Mouse (Mus musculus) lung, adult 2 months (tissue): ENCODE results near the gene 4930467E23Rik. TPM values are rescaled to one million over a fixed set of nuclear protein-coding genes. Genes with fewer than 3 reads are reported as not detected.
A peak's percentile ranks its signal among the peaks of the same experiment; 100 is the strongest.
"Not testable (repeated sequence)": the region's sequence is repeated elsewhere in the genome, so short reads cannot be mapped to it uniquely, and the experiment has no call there.

Experiments used
- DNase-seq: peaks from one replicate; pipeline ENCODE4 v3.0.0; 2022
- H3K4me1 ChIP-seq: fragments of 200-500 bp; 2 replicates; pipeline ENCODE4 v1.6.1; 2011; ENCODE audit warnings: low read length; ENCODE audit not compliant: control insufficient read depth, insufficient read depth
- H3K4me3 ChIP-seq: fragments of 200-500 bp; replicated peaks from 2 replicates; pipeline ENCODE3; 2011; ENCODE audit warnings: low read depth, mild to moderate bottlenecking, control low read depth, low read length; ENCODE audit errors: extremely low read depth
- WGBS: fragments of 180-500 bp; shearing (Covaris S2); methylation state at CpG from one replicate; pipeline ENCODE4 v1.1.7; 2018; 5-methylcytosine and 5-hydroxymethylcytosine counted together
- polyA plus RNA-seq: library from polyadenylated mRNA; depleted of rRNA; stranded (reverse); fragments of >200 nt; gene quantifications from 2 replicates; pipeline ENCODE4 v1.2.3, GENCODE M21; 2012

The 4930467E23Rik gene
- polyA plus RNA-seq, 1 experiment: not detected

DNA sequence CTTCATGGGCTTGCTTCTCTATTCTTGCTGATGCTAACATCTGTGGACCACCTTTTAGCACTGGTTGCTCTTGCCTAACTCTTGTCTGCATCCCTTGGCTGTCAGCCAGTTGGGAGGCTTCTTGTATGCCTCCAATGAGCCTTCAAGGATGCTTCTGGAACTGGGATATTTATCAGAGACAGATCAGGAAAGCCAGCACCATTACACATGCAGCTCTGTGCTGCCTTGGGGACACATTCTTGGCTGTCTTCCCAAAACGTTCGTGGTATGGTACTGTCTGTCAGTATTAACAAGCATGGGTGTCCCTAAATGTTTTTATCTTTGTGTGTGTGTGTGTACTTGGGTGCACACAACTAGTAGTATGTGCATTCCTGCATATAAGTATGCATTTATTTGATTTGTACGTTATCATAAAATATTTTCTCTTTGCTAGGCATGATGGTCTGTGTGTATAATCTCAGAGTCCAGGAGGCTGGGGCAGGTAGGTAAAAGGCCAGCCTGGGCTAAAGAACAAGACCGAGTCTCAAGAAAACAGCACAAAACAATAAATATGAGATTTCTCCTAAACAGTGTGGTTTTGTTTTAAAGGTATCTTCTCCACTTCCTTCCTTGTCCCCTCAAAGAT, 23.2 kb upstream of the 4930467E23Rik start:
- H3K4me1 ChIP-seq, DNase-seq, H3K4me3 ChIP-seq: not testable (repeated sequence)
- WGBS: 70% methylated on average over 4 of the region's 4 CpGs

DNA sequence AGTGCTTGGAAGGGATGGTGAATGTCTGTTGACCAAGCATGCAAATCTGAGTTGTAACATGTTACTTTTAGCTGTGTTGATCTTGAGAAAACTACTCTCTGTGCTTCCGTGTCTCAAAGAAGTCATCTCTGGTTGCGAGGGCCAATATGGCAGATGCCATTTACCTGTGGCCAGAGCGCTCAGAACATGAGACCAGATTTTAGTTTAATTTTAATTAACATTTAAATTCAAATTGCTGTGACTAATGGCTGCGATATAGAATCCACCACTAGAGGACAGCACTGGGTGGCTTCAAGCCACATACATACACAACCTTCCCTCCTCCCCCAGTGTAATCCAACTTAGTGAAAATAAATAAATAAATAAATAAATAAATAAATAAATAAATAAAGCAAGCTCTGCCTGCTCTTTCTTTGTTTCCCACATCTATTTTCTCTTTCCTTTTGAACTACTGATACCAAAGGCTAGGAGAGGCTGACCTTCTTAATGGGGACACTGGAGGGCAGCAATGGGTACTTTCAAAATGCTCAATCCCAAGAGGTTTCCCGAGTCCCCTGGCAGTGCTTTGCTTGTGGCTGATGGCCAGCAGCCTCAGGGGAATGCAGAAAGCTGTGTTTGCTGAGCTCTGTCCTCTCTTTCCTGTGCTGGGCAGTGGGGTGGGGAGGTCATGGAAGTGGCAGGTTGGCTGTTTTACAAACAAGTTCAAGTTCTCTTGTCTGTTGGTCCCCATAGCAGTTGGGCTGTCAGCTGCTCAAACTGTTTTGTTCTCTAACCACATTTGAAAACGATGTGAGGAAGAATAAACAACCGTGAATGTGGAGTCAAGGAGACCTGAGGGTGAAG, 22.2 kb upstream of the 4930467E23Rik start:
- peak; percentile 89 for DNase-seq
- 61% methylated on average over 7 of the region's 7 CpGs for WGBS

DNA sequence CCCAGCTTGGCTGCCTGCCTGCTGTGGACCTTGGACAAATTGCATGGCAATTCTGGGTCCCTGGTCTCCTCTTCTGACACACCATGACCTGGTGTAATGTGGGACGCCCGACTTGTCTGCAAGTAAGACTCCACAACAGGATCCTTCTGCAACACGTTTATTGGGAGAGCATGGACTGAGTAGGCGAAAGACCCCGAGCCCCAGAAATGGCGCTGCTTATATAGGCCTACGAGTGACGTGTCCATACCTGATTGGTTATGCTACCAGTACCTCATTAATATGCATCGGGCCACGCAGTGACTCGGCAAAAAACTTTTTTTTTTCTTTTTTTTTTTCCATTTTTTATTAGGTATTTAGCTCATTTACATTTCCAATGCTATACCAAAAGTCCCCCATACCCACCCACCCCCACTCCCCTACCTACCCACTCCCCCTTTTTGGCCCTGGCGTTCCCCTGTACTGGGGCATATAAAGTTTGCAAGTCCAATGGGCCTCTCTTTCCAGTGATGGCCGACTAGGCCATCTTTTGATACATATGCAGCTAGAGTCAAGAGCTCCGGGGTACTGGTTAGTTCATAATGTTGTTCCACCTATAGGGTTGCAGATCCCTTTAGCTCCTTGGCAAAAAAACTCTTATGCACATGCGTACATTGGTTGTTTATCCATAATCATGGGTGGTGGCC, 21.5 kb upstream of the 4930467E23Rik start:
- not testable (repeated sequence) for H3K4me1 ChIP-seq, DNase-seq, H3K4me3 ChIP-seq
- WGBS: 80% methylated on average over 13 of the region's 15 CpGs

More for the DNA sequence above, 22.2 kb upstream of the 4930467E23Rik start:
- H3K4me3 ChIP-seq, H3K4me1 ChIP-seq: not testable (repeated sequence)

DNA sequence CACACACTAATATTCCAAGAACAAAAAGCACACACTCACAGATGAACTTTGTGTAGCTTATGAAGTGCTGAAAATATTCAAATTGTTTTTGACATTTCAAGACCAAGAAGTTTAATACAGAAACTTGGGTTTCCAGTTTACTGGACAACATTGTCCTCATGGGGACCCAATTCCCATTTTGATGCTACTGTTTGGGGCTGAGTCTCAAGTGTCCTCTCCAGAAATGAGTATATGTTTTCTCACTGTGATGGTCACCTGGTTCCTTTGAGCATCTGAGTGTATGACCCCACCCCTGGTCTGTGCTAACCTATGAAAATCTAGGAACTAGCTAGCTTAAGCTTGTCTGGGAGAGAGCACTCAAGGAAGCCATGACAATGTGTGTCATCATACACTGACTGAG, 20.4 kb upstream of the 4930467E23Rik start:
- not testable (repeated sequence) for H3K4me1 ChIP-seq, H3K4me3 ChIP-seq, DNase-seq

DNA sequence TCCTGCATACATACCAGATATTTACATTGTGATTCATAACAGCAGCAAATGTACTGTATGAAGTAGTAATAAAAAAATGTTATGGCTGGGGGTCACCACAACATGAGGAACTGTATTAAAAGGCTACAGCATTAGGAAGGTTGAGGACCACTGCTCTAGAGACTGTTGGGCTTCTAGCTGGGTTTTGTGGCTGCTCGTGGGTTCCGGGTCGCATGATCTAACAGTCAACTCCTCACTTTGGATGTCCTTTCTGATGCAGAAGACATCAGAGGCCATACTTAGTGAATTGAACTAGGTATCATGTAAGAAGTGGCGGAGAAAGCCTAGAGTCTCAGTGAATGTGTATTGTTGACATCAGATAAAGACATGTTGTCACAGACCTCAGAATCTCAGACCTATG, 19.9 kb upstream of the 4930467E23Rik start:
- WGBS: 90% methylated on average over 4 of the region's 4 CpGs
- not testable (repeated sequence) for H3K4me3 ChIP-seq, DNase-seq, H3K4me1 ChIP-seq

DNA sequence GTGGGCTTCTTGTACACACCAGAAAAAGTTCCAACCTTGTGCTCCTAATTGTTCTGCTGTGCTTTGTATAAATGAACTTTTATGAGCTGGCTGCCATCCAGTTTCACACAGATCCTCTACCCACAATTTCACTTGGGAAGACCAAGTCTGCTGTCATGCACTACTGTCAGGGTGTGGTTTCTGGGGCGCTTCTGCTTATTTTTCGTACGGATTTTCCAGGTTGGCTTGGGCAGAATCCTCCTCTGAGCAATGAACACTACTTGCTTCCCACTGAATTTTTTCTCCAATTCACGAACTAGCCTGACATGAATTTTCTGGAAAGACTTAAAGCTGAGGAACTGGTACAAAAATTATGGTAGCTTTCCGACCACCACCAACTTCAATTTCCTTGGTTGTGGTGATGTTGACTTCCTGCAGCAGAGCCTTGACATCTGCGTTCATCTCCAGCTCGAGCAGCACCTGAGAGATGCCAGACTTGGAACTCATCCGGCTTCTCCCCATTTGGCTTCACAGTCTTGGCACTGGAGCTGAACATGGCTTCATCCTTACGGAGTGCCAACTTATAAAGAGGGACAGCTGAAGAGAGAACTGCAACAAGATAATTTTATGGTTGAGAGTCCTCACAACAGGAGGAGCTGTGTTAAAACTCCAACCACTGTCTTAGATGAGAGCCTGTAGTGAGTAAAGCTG, 18.1 kb upstream of the 4930467E23Rik start:
- DNase-seq, H3K4me3 ChIP-seq, H3K4me1 ChIP-seq: not testable (repeated sequence)
- 83% methylated on average over 9 of the region's 9 CpGs for WGBS

DNA sequence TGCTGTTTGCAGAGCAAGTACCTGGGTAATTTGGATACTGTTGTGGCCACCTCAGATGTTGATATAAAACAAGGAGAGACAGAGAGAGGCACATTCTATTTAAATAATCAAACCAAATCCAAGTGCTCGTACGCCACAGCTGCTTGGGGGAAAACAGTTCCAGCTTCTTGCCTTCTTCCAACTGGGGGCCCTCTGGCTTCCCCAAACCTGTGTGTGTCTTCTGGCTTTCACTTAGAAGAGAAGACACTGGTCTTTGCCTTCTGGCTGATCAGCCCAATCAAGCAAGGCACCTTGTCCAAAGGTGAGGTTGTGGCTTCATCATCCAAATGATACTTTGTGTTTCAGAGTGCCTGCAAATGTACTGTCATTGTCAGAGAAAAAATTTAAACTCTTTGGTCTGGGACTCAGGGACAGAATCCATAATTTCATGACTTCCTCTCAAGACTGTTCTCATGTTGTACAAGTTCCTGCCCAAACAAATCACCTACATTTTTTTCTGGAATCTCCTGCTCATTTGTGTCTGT, 17.1 kb upstream of the 4930467E23Rik start:
- H3K4me3 ChIP-seq, DNase-seq, H3K4me1 ChIP-seq: not testable (repeated sequence)
- 76% methylated on average over 2 of the region's 2 CpGs for WGBS

DNA sequence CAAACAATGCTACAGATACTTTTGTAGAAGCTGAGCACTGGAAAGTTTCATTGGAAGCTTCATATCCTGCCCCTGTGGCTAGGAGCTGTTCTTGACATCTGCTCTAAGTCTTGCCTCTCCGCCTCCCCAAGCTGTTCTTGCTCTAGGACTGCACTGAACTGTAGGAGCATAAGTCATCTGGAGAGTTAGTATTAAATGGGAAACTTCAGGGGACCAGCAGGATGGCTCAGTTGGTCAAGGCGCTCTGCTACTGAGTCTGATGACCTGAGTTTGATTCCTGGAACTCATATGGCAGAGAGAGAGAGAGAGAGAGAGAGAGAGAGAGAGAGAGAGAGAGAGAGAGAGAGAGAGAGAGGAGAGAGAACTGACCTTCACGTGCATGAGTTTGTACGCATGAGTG, 16.6 kb upstream of the 4930467E23Rik start:
- WGBS: 72% methylated on average over 4 of the region's 4 CpGs
- not testable (repeated sequence) for H3K4me1 ChIP-seq, DNase-seq, H3K4me3 ChIP-seq

DNA sequence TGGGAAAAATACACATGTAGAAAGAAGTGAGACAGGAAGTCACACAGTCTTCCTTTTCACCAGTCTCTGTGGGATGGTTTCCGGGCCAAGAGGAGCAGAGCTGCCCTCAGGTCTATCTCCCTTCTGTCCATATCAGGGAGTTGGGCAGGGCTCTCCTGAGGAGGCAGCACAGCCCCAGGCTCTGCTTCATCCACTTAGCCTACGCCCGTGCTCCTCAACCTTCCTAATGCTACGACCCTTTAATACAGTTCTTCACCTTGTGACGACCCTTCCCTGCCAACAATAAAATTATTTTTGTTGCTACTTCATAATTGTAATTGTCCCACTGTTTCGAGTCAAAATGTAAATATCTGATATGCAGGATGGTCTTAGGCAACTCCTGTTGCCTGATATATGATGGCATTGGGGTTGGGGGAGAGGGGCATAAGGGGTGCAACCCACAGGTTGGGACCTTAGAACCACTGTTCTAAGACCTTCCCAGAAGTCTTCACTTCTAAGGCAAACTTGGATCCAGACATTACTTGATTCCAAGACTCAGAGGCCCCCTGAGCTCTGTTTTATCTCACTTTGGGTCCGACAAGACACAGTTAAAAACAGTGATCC, 16.0 kb upstream of the 4930467E23Rik start:
- not testable (repeated sequence) for H3K4me3 ChIP-seq, DNase-seq, H3K4me1 ChIP-seq
- WGBS: 75% methylated on average over 7 of the region's 7 CpGs

DNA sequence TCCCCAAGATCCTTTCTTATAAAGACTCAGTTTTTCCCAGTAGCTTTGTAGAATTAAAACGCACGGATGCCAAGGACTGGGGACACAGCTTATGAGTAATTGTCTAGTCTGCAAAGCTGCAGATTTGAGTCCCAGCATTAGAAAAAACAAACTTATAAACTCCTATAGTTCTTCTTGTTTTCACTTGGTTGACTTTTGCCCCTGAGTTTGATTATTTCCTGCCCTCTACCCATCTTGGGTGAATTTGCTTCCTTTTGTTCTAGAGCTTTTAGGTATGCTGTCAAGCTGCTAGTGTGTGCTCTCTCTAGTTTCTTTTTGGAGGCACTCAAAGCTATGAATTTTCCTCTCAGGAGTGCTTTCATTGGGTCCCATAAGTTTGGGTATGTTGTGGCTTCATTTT, 14.9 kb upstream of the 4930467E23Rik start:
- H3K4me3 ChIP-seq, H3K4me1 ChIP-seq, DNase-seq: not testable (repeated sequence)
- 84% methylated on average over 2 of the region's 2 CpGs for WGBS

DNA sequence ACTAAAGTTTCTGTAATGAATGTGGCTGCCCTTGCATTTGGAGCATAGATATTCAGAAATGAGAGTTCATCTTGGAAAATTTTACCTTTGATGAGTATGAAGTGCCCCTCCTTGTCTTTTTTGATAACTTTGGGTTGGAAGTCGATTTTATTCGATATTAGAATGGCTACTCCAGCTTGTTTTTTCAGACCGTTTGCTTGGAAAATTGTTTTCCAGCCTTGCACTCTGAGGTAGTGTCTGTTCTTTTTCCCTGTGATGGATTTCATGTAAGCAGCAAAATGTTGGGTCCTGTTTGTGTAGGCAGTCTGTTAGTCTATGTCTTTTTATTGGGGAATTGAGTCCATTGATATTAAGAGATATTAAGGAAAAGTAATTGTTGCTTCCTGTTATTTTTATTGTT, 14.1 kb upstream of the 4930467E23Rik start:
- WGBS: 76% methylated on average over 3 of the region's 3 CpGs
- not testable (repeated sequence) for H3K4me3 ChIP-seq, H3K4me1 ChIP-seq, DNase-seq

DNA sequence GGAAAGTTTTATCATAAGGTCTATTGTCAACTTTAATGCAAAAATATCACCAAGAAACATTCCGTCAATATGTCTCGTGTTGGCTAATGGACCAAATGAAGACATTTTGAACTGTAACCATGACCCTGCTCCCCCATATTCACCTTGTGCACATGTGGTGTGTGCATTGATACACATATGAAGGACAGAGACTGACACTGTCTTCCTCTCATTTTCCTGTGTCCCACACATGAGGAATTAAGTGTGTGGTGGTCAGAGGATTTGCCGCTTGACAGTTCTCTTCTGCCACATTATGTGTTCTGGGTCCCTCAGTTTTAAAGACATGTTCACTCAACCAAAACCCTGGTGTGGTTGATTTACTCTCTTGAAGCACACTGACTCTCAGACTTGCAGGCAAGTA, 11.5 kb upstream of the 4930467E23Rik start:
- DNase-seq: peak; percentile 44
- not testable (repeated sequence) for H3K4me1 ChIP-seq, H3K4me3 ChIP-seq
- WGBS: 90% methylated on average over 3 of the region's 3 CpGs

DNA sequence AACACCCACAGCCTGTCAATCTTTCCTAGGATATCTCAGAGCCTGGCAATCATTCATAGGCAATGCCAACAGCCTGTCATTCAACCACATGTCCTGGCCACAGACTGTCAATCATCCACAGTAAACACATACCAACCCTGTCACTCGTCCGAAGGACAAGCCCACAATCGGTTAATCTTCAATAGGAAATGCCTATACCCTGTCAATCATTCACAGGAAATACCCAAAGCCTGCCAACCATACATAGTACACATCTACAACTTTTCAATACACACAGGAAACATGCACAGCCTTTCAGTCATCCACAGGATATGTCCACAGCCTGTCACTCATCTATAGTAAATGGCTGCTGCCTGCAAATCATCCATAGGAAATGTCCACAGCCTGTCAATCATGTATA, 9.9 kb upstream of the 4930467E23Rik start:
- not testable (repeated sequence) for H3K4me1 ChIP-seq, DNase-seq, H3K4me3 ChIP-seq
- 68% methylated on average over 3 of the region's 3 CpGs for WGBS

DNA sequence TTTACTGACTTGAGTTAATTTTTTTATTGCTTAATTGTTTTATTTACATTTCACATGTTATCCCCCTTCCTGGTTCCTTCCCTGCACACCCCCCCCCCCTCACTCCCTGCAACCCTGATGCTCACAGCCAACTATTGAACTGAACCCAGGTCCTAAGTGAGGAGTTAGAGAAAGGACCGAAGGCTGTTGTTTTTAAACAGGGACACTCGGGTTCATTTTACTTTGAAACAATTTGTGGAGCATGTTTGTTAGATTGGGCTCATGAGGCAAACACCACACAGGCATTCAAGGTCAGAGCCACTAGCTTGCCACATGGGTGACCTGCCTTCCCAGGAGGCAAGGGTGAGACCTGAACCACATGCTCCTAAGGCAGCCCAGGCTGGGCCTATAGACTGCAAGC, 4.5 kb upstream of the 4930467E23Rik start:
- H3K4me1 ChIP-seq, H3K4me3 ChIP-seq, DNase-seq: not testable (repeated sequence)
- 57% methylated on average over 2 of the region's 2 CpGs for WGBS

DNA sequence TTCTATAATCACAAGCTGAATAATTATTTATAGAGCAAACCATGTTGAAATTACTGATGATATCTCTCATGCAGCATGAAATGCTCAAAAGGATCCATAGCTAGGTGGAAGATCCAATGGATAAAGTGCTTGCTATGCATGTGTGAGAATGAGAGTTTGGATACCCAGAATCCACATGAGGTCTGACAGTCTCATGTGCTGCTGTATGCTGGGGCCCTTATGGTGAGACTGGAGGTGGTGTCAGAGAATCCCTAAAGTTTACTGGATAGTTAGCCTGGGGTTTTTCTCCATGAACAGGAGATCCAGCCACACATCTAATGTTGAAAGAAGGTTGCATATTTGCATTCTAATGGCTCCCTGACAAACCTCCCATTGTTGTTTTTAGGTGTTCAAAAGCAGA, 22.4 kb downstream of the 4930467E23Rik start:
- not testable (repeated sequence) for H3K4me3 ChIP-seq, DNase-seq

More for the DNA sequence above, 22.4 kb downstream of the 4930467E23Rik start:
- H3K4me1 ChIP-seq: not testable (repeated sequence)
